Mouse (Mus musculus): Measurements from ENCODE around the gene Magi1. TPM values are rescaled to one million over a fixed set of nuclear protein-coding genes. Genes with fewer than 3 reads are reported as not detected.

Magi1 gene
- polyA plus RNA-seq, 1 experiment from 2014 or later = 9.8 TPM

GRCm38 (mm10) chr6:94282301-94283241 lies 1.1 kb downstream of the Magi1 start:
- H3K27ac ChIP-seq = peak overlapping the region; percentile 96
- under 1% methylated on average over 55 of the region's 55 CpGs for WGBS
- peak overlapping the region; percentile 42 for H3K9ac ChIP-seq
- H3K36me3 ChIP-seq = no peaks in the 10 kb centered on the region
- H3K4me3 ChIP-seq (replicated peaks) = peak overlapping the region; percentile 81
- no peak for ATAC-seq (ENCODE audit: insufficient read depth, low FRiP score, low read depth)
- H3K4me1 ChIP-seq = 0 out of 2 replicates have a peak, but pooled peaks cover 3% of the 10 kb centered on the region
- no peaks in the 10 kb centered on the region for H3K9me3 ChIP-seq
- no peaks in the 10 kb centered on the region for H3K27me3 ChIP-seq (replicated peaks)
- peak overlapping the region; percentile 96 for H3K4me2 ChIP-seq

- H3K4me3 ChIP-seq (replicated peaks) = peak overlapping the region; percentile 81
- no peak for ATAC-seq (ENCODE audit: insufficient read depth, low FRiP score, low read depth)
- 13% methylated on average over 17 of the region's 17 CpGs for WGBS
- 0 out of 2 replicates have a peak, but pooled peaks cover 3% of the 10 kb centered on the region for H3K4me1 ChIP-seq
- H3K27me3 ChIP-seq (replicated peaks) = no peaks in the 10 kb centered on the region
- H3K36me3 ChIP-seq = no peaks in the 10 kb centered on the region
- no peaks in the 10 kb centered on the region for H3K9me3 ChIP-seq
- H3K9ac ChIP-seq = 0 out of 2 replicates have a peak overlapping the region, but pooled peaks have one; percentile 5
- H3K27ac ChIP-seq = 0 out of 2 replicates have a peak overlapping the region, but pooled peaks have one; percentile 96
- H3K4me2 ChIP-seq = peak overlapping the region; percentile 96
Observed at GRCm38 (mm10) chr6:94281606-94282280, 2.0 kb downstream of the Magi1 start.

DNA sequence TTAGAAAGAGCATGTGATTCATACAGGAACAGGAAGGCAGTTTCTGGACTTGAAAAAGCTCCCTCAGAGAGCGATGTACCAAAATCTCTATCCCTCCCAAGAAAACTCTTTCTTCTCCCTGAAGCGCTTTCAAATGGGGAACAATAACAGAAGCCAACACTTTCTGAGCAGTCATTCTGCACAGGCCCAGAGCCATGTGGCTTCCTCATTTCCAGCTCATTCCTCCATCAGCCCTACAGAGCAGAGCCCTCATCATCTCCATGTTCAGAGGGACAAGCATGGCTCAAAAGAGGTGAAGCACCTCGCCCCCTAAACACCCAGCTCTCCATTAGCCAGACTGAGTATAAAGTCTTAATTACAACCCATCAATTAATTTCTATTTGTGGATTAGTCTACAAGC lies 9.8 kb downstream of the Magi1 start:
- Histone ChIP-seq H3K4me2 (no peak overlapping the region), H3K4me1 (no peaks in the 10 kb centered on the region), H3K27me3 (replicated peaks) (no peaks in the 10 kb centered on the region), H3K9ac (no peak overlapping the region), H3K27ac (no peak overlapping the region), H3K9me3 (no peaks in the 10 kb centered on the region), H3K36me3 (no peaks in the 10 kb centered on the region), H3K4me3 (replicated peaks) (no peak overlapping the region)
- no peak for ATAC-seq (ENCODE audit: insufficient read depth, low FRiP score, low read depth)
- WGBS = 84% methylated on average over 3 of the region's 3 CpGs

GRCm38 (mm10) chr6:94270001-94270400 lies 13.7 kb downstream of the Magi1 start:
- no peaks in the 10 kb centered on the region for H3K4me1 ChIP-seq
- no peak overlapping the region for H3K9ac ChIP-seq
- H3K27ac ChIP-seq = no peak overlapping the region
- H3K4me2 ChIP-seq = no peak overlapping the region
- no peaks in the 10 kb centered on the region for H3K9me3 ChIP-seq
- H3K4me3 ChIP-seq (replicated peaks) = no peak overlapping the region
- 77% methylated on average over 5 of the region's 5 CpGs for WGBS
- H3K27me3 ChIP-seq (replicated peaks) = no peaks in the 10 kb centered on the region
- no peak for ATAC-seq (ENCODE audit: insufficient read depth, low FRiP score, low read depth)
- H3K36me3 ChIP-seq = no peaks in the 10 kb centered on the region

- Histone ChIP-seq H3K27me3 (replicated peaks) (no peaks in the 10 kb centered on the region), H3K36me3 (no peaks in the 10 kb centered on the region), H3K4me3 (replicated peaks) (no peak overlapping the region), H3K27ac (no peak overlapping the region), H3K9me3 (no peaks in the 10 kb centered on the region), H3K4me1 (no peaks in the 10 kb centered on the region), H3K4me2 (no peak overlapping the region), H3K9ac (no peak overlapping the region)
- no peak for ATAC-seq (ENCODE audit: insufficient read depth, low FRiP score, low read depth)
- 64% methylated on average over 4 of the region's 4 CpGs for WGBS
Observed at GRCm38 (mm10) chr6:94269174-94269573, 14.5 kb downstream of the Magi1 start.

GRCm38 (mm10) chr6:94265244-94265935 lies 18.3 kb downstream of the Magi1 start:
- no peak overlapping the region for H3K4me2 ChIP-seq
- H3K9ac ChIP-seq = no peak overlapping the region
- H3K27ac ChIP-seq = no peak overlapping the region
- no peaks in the 10 kb centered on the region for H3K4me1 ChIP-seq
- H3K27me3 ChIP-seq (replicated peaks) = no peaks in the 10 kb centered on the region
- no peak overlapping the region for H3K4me3 ChIP-seq (replicated peaks)
- H3K36me3 ChIP-seq = no peaks in the 10 kb centered on the region
- WGBS = 63% methylated on average over 3 of the region's 3 CpGs
- ATAC-seq (ENCODE audit: insufficient read depth, low FRiP score, low read depth) = no peak
- no peaks in the 10 kb centered on the region for H3K9me3 ChIP-seq

DNA sequence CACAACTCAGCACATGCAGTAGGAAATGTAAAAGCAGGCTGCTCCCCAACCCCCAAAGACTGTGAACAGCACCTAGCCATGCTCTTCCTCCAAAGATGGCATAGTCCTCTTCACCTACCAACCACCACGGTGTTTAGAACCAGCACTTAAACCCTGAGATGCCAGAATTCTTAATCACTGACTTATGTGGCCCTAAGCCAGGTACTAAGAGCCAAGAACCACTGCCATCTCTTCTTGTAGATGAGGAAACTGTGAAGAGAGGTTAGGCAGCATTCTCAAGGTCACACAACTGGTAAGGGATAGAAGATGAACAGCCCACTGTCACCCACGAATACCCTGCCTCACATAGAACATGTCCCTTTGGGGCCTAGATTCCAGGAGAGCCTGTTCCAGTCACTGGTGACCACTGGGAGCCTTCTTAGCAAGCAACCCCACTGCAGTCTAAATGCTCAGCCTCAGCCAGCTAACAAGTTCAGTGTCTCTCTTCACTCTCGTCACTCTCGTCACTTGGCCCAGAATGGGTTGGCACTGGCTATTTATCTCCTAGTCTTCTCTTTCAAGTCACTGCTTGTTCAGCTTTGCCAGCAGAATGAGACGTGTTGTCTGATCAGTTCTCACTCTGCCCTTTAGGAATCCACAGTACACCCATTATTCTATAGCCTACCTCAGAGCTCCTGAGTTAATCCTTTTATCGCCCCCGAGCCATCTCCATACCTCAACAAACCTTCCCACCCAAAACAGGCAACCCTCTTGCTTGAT lies 19.4 kb downstream of the Magi1 start:
- Histone ChIP-seq H3K4me1 (no peaks in the 10 kb centered on the region), H3K9me3 (no peaks in the 10 kb centered on the region), H3K9ac (no peak overlapping the region), H3K4me3 (replicated peaks) (no peak overlapping the region), H3K4me2 (no peak overlapping the region), H3K36me3 (no peaks in the 10 kb centered on the region), H3K27ac (no peak overlapping the region), H3K27me3 (replicated peaks) (no peaks in the 10 kb centered on the region)
- 73% methylated on average over 7 of the region's 7 CpGs for WGBS
- no peak for ATAC-seq (ENCODE audit: insufficient read depth, low FRiP score, low read depth)

DNA sequence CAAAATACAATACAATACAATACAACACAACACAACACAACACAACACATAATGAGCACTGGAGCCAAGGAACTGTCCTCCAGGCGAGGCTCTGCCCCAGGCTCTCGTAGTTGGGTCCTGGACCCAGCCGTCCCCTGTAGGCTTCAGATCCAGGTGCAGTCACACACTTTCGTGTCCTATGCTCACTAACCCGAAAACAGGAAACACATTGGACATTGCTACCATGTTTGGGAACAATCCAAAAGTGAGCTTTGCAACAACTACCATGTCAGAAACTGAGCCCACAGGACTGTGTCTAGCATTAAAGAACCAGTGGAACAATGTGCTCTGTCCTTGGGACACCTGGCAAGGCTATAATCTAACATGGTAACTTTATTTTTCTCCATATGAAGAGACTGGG lies 22.9 kb downstream of the Magi1 start:
- H3K27ac ChIP-seq = no peak overlapping the region
- H3K36me3 ChIP-seq = no peaks in the 10 kb centered on the region
- no peak overlapping the region for H3K9ac ChIP-seq
- 83% methylated on average over 5 of the region's 5 CpGs for WGBS
- no peak overlapping the region for H3K4me2 ChIP-seq
- no peaks in the 10 kb centered on the region for H3K27me3 ChIP-seq (replicated peaks)
- H3K4me1 ChIP-seq = peaks cover 24% of the 10 kb centered on the region; the same call in 1 of the 2 replicates
- no peak overlapping the region for H3K4me3 ChIP-seq (replicated peaks)
- no peak for ATAC-seq (ENCODE audit: insufficient read depth, low FRiP score, low read depth)
- H3K9me3 ChIP-seq = no peaks in the 10 kb centered on the region

DNA sequence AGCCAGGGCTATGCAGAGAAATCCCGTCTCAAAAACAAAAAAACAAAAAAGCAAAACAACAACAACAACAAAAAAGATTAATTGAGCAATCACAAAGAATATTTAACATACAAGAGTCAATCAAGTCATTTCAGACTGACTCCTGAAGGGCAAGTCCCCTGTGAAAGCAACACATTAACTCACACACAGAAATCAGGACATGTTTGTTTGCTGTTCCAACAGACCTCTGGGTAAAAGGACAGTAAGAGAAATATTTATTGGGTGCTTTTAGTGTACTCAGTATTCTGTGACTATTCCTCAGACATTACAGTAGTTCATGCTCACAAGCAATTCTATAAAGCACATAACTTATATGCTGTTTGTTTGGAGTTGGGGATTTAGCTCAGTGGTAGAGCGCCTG lies 23.7 kb downstream of the Magi1 start:
- Histone ChIP-seq H3K27ac (no peak overlapping the region), H3K4me3 (replicated peaks) (no peak overlapping the region), H3K9me3 (no peaks in the 10 kb centered on the region), H3K9ac (no peak overlapping the region), H3K36me3 (no peaks in the 10 kb centered on the region), H3K27me3 (replicated peaks) (no peaks in the 10 kb centered on the region), H3K4me2 (no peak overlapping the region), H3K4me1 (peaks cover 28% of the 10 kb centered on the region; the same call in 1 of the 2 replicates)
- no peak for ATAC-seq (ENCODE audit: insufficient read depth, low FRiP score, low read depth)
- 90% methylated on average over 2 of the region's 2 CpGs for WGBS

DNA sequence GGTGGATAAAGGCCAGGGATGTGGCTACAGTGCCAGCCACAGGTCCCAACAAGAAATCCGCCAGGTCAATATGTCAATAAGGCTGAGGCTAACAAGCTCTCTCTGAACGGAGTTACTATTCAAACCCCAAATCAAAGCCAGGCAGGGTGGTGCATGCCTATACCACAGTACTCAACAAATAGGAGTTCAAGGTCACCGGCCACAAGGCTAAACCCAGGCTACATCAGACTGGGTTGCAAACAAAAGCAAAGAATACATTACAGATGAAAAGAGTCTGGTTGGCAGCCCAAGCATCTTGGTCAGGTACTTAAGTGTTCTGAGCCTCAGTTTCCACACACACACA lies 25.9 kb downstream of the Magi1 start:
- Histone ChIP-seq H3K27ac (peak overlapping the region; percentile 46), H3K36me3 (no peaks in the 10 kb centered on the region), H3K4me2 (no peak overlapping the region), H3K27me3 (replicated peaks) (no peaks in the 10 kb centered on the region), H3K9me3 (no peaks in the 10 kb centered on the region), H3K4me3 (replicated peaks) (no peak overlapping the region), H3K9ac (no peak overlapping the region), H3K4me1 (peaks cover 28% of the 10 kb centered on the region; the same call in 1 of the 2 replicates)
- 51% methylated on average over 3 of the region's 3 CpGs for WGBS
- no peak for ATAC-seq (ENCODE audit: insufficient read depth, low FRiP score, low read depth)
